Comparison of ENCODE assay signal across 25 mouse cellular contexts in the genomic region with DNA sequence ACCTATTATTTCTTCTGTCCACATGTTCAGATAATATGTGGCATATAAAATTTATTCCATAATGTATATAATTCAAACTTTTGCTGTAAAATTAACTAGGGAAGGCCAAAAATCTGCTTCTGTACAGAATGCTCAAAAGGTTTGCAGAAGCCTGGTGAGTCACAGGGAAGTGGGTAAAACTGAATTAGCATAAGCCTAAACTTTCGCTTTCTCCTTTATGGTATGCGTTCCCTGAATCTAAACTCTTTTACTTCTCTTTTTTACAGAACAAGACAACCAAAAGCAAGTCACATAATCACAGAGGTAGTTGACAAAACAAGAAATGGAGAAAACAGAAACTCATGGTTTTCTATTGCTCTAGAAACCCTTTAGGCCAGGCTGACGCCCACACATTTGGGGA.
DNase-seq lines count a peak whose midpoint lies in the region; ATAC-seq and TF ChIP-seq lines count a peak whose summit lies in the region.
"Had no signal": no experiment of that assay in that cellular context is flagged by ENCODE, and none has a peak within 500 bp of the region (broad histone marks: within the 10 kb centered on the region; RNA-seq: fewer than 3 reads in every experiment).

No protein-coding gene starts in this region.

- no peaks in the 10 kb centered on the region for H3K27me3 ChIP-seq in spleen, adult 2 months (ENCODE audit: control insufficient read depth, insufficient read depth, low read length)
- H3K27me3 ChIP-seq: heart, embryonic 15.5 days; hindbrain, embryonic 15.5 days; limb, embryonic 12.5 days; liver, embryonic 13.5 days; midbrain, embryonic 15.5 days; stomach, embryonic 15.5 days had no signal

- no peaks in the 10 kb centered on the region for H3K36me3 ChIP-seq in spleen, adult 2 months (ENCODE audit: control insufficient read depth, insufficient read depth, low read length)
- H3K36me3 ChIP-seq: heart, embryonic 15.5 days; hindbrain, embryonic 15.5 days; limb, embryonic 12.5 days; liver, embryonic 13.5 days; midbrain, embryonic 15.5 days; stomach, embryonic 15.5 days had no signal

- H3K4me3 ChIP-seq in spleen, adult 2 months (ENCODE audit: extremely low read depth, insufficient read depth, insufficient read length): no peak overlapping the region
- no peak overlapping the region for H3K4me3 ChIP-seq in embryonic fibroblast, embryonic 13.5 days (ENCODE audit: insufficient read depth, low read length)
- H3K4me3 ChIP-seq: heart, embryonic 15.5 days; hindbrain, embryonic 15.5 days; limb, embryonic 12.5 days; liver, embryonic 13.5 days; midbrain, embryonic 15.5 days; stomach, embryonic 15.5 days had no signal

- DNase-seq in spleen, adult 2 months (ENCODE audit: low read depth in 1 of 2, low spot score in 2 of 2): no peak
- no peak for DNase-seq in spleen, postnatal 14 days (ENCODE audit: low spot score in 2 of 2)
- no peak for DNase-seq in ovary, postnatal 36 days (ENCODE audit: low spot score)
- no peak for DNase-seq in urinary bladder, adult 2 months (ENCODE audit: low spot score)
- no peak for DNase-seq in adrenal gland, adult (ENCODE audit: inconsistent age in 2 of 2, low spot score in 1 of 2)
- DNase-seq: adrenal gland, postnatal 14 days; cerebellum, adult 11 months; cerebellum, postnatal 10 days; heart, postnatal 4 days; kidney, adult 8-10 months; kidney, postnatal 10 days; liver, embryonic 13.5 days; lung, adult 2 months; lung, postnatal 14 days; right cerebral cortex, postnatal 25 days; spleen, adult 18-20 months; thymus, postnatal 25 days had no signal

- peak; percentile 82 for ATAC-seq in megakaryocyte progenitor cell, adult 5-6 weeks (replicated peaks; ENCODE audit: poor library complexity)
- ATAC-seq: forebrain, embryonic 16.5 days; midbrain, embryonic 15.5 days had no signal

- TF ChIP-seq CTCF in spleen, adult 2 months (IDR thresholded peaks at IDR 0.05; ENCODE audit: extremely low read depth, insufficient read depth, insufficient read length, insufficient replicate concordance): no peak
- TF ChIP-seq CTCF in embryonic fibroblast, embryonic 13.5 days (IDR thresholded peaks at IDR 0.05; ENCODE audit: borderline replicate concordance, insufficient read depth, low read length): no peak

- no peaks in the 10 kb centered on the region for H3K4me1 ChIP-seq in spleen, adult 2 months (ENCODE audit: control insufficient read depth, insufficient read depth, insufficient read length)
- peaks cover 5% of the 10 kb centered on the region for H3K4me1 ChIP-seq in embryonic fibroblast, embryonic 13.5 days (ENCODE audit: control insufficient read depth, insufficient read depth, low read length)
- H3K4me1 ChIP-seq: limb, embryonic 12.5 days; liver, embryonic 13.5 days; stomach, embryonic 15.5 days had no signal

- 27% methylated on average over 3 of the region's 3 CpGs for WGBS in spleen, adult 2 months

- TF ChIP-seq POLR2A in spleen, adult 2 months (IDR thresholded peaks at IDR 0.05; ENCODE audit: low read depth, low read length): no peak
- TF ChIP-seq POLR2A in embryonic fibroblast, embryonic 13.5 days (IDR thresholded peaks at IDR 0.05; ENCODE audit: low read depth, low read length): no peak

- H3K27ac ChIP-seq in spleen, adult 2 months (ENCODE audit: insufficient read depth, low read length): peak overlapping the region; percentile 13; the same call in 1 of the 2 replicates
- H3K27ac ChIP-seq in embryonic fibroblast, embryonic 13.5 days (ENCODE audit: insufficient read depth, low read length): peak overlapping the region; percentile 45
- H3K27ac ChIP-seq: heart, embryonic 15.5 days; hindbrain, embryonic 15.5 days; limb, embryonic 12.5 days; liver, embryonic 13.5 days; midbrain, embryonic 15.5 days; stomach, embryonic 15.5 days had no signal
